Mouse (Mus musculus) hematopoietic stem cell, adult 5-6 weeks (primary cell): Measurements from ENCODE around the gene Kctd10. TPM values are rescaled to one million over a fixed set of nuclear protein-coding genes. Genes with fewer than 3 reads are reported as not detected.
A peak's percentile ranks its signal among the peaks of the same experiment; 100 is the strongest.

Experiments
- ATAC-seq, 2 experiments: fragments of 125-278 bp in 1 of 2; replicated peaks in 1 of 2; 2 replicates each; pipeline ENCODE4 v1.8.0; 2016 to 2017; ENCODE audit warnings: inconsistent platforms in 2 of 2, mild to moderate bottlenecking in 2 of 2, moderate number of reproducible peaks in 2 of 2, low read depth in 1 of 2, moderate TSS enrichment in 1 of 2; ENCODE audit not compliant: low FRiP score in 2 of 2, poor library complexity in 2 of 2, severe bottlenecking in 2 of 2, insufficient read depth in 1 of 2, low TSS enrichment in 1 of 2
- total RNA-seq: library from RNA; stranded (forward); fragments of 172-1452, 232-1000 nt; gene quantifications from 2 replicates; pipeline ENCODE4 v1.2.3, GENCODE M21; 2017

The Kctd10 gene
- total RNA-seq, 1 experiment from 2014 or later: 72.1 TPM

DNA sequence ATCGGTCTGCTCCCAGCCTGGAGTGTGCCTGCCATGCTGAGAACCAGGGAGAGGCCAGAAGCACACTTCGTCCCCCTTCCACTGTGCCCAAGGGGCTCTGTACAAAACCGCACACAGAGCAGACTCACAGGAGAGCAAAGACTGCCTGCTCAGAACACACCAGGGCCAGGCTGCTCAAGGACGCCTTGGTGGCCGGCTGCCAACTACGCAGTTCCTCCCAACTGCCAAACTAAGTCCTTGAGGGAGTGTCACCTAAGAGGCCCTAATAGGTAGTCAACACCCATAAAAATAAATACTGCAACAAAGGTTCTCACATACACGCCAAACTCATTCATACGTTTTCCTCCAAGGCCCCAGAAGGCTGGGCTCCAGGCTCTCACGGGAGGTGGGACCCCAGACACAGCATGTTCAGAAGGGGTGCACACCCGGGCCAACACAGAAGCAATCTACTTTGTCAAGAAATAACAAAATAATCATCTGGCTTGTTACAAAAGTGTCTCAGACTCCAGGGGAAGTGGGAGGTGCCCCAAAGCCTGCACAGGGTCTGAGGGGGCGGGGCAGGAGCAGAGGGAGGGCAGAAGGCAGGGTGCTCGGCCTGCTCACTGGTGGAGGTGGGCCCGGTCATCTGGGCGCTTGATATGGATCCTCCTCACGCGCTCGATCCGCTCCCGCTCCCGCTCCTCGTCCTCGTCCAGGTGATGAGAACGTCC is 15.1 kb downstream of the Kctd10 start:
- ATAC-seq: peak; percentile 57 to 66

DNA sequence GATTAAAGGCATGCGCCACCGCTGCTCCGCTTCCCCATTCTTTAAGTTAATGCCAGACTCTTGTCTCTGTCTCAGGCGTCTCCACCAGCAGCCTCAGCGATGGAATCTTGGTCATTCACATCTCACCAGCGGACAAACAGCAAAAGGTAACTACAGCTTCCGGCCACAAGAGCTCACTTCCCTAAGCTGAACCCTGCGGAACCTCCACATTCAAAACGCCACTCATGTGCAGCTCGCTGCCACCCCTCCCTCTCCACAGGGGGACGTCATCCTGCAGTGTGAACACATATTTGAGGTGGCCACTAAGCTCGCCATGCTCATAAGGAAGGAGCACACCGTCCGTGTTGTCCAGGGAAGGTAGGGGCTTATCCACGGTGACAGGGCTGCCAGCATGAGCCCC is 19.3 kb downstream of the Kctd10 start:
- ATAC-seq: peak; percentile 23 to 48

DNA sequence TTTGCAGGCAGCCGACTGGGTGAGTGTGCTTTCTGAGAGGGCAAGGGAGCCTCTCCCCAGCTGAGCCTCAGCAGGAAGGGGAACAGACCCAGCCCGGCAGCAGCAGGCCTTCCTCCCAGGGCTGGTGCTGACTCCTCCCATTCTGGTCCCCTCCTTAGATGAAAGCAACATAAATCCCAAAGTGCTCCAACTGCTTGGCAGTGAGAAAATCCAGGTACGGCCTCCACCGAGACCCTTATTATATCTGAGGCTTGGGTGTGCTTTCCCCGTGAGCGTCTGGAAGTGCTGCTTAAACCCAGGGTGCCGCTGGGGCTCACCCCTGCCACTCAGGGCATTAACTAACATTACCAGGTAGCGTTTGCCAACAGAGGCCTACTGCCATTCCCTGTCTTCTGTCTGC is 20.7 kb downstream of the Kctd10 start:
- ATAC-seq: peak; percentile 44 to 56; a peak in 3 of 4 replicates

DNA sequence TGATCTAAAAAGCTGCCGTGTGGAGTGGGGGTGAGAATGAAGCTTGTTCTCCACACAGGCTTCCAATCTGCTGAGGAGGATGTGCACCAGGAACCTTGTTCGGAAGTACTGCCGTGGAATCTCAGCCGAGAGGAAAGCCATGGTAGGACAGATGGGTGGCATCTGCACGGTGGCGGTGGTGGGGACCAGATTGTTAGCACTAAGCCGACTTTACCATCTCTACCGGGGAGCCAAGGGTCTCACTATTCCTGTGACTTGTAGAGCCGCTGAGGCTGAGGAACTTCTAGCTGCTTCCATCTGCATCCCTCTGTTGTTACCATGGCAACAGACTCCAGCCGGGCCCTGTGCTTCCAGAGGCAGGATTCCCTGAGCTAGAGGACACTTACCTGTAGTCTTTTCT is 21.5 kb downstream of the Kctd10 start:
- no peak for ATAC-seq

DNA sequence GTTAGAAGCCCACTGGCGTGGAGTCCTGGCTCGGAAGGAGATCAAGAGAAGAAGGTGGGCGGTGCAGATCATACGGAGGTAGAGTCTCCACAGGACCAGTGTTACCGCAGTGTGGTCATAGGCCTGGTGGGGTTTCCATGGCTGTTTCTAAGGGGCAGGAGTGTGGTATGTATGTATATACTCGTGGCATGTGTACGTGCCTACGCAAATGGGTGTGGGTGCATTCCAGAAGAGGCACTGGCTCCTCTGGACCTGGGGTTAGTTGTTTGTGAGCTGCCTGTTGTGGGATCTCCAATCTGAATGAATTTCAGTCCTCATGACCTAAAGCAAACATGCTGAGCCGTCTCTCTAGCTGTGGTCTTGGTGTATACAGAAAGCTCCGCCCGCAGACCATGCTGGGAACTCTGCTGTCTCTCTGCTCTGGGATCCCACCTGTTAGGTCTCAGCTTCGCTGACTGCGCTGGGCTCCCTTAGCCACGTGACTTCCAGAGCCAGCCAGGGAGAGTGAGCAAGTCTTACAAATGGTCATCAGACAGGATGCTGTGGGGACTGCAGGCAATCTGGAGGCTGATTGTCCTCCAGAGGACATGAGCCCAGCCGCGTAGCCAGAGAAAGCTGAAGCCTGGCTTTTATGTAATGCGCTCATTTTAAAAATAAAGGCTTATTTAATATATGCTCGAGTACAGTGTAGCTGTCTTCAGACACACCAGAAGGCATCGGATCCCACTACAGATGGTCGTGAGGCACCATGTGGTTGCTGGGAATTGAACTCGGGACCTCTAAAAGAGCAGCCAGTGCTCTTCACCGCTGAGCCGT is 23.2 kb downstream of the Kctd10 start:
- ATAC-seq: peak in 1 of 2 experiments; percentile 9; a peak in 1 of 4 replicates

DNA sequence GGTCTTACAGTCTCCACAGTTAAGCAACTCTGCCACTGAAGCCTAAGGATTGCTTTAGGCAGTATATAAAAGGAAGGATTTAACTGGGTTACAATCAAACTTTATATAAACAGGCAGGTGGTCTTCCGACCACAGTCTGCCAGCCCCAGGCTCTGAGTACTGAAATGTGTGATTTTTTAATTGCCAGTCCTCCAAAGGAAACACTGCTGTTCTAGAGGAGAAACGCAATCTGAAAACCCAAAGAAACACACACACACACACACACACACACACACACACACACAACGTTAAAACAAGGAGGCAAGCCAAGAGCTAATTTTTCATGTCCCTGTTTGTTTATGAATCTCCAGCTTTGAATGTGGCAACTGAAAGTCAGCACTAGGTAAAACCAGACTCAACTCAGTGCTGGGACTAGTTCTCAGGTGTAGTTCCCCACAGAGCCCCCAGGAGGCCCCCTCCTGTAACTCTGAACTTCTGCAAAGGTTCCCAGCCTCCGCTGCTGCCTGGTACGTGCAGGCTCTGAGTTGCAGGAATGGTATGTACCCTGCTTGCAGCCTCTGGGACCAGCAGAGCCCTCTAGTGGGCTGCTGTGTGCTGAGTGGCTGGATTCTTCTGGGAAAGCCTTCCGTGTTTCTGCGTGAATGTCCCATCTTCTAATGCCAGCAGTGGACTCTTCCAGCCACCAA is 23.9 kb downstream of the Kctd10 start:
- ATAC-seq: peak; percentile 84 to 90

DNA sequence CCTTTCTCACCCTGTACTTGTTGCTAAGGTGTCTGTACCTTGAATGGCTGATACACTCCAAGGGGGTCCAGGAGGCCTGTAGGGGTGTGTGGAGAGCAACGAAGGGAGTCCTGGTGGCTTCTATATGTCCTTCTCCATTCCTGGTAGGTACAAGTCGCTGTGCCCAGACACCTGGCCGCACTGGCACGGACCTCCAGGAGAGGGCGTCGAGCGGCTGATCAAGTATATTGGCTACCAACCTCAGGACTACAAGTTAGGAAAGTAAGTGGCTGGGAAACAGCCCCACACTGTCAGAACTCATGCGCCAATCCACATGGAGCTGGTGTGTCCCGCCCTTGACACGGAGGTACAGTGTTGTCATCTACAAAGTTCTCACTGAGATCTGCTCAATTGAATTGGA is 28.8 kb downstream of the Kctd10 start:
- no peak for ATAC-seq

DNA sequence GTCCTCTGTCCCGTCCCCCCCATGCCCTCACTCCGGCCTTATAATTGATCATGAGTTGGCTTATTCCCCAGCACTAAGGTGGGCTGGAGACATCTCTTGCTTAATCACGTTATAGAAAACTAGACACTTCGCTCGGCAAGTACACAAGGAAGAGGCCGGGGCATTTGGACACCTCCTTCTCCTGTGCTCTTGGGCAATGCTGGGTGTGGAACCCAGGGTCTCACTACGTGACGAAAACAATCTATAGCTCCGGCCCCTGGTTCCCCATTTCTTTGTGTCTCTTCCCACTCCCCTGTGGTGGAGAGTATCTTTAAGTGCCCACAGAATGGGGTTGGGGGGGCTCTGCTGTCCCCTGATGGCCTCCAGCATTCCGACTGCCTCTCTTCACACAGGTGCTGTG is 33.3 kb downstream of the Kctd10 start:
- ATAC-seq: no peak

DNA sequence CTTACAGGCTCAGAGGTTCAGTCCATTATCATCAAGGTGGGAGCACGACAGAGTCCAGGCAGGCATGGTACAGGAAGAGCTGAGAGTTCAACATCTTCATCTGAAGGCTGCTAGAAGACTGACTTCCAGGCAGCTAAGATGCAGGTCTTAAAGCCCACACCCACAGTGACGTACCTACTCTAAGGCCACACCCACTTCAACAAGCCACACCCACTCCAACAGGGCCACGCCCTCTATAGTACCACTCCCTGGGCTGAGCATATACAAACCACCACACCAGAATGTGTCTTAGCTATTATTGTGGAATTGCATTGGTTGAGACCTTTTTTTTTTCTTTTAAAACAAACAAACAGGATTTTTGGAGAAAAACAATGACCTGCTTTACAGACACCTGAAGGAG is 34.8 kb downstream of the Kctd10 start:
- ATAC-seq: no peak

DNA sequence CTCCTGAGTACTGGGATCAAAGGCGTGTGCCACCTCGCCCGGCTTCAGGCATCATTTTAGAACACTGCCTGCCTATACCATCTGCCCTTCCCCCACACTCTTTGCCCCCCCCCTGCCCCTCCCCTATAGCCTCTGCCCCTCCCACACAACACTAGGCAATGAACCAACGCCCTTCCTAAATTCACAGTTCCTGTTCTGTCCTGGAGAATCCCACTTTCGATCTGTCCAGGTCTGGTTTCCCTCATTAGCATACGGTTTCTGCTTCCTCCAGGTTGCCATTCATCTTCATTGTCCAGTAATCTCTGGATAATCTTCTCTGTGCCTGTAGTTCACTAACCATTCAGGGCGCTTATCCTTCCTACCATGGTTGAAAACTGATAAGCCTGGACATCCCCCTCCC is 36.7 kb downstream of the Kctd10 start:
- ATAC-seq: no peak

DNA sequence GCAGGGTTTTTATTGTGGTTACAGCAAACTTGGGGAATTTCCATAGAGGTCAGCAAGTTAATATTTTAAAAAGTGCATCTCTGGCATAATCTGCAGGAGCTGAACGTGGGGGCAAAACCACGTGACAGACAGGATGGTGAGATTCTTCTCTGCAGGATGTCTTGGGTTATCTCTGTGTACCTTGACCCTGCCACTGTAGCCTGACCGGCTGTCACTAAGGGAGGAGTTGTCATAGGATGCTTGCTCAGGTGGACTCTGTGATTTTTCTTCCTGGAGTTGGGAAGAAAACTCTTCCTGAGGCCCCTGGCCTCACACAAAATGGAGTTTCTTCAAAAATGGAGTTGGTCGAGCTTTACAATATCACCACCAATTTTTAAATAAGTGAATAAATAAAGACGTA is 37.3 kb downstream of the Kctd10 start:
- no peak for ATAC-seq

DNA sequence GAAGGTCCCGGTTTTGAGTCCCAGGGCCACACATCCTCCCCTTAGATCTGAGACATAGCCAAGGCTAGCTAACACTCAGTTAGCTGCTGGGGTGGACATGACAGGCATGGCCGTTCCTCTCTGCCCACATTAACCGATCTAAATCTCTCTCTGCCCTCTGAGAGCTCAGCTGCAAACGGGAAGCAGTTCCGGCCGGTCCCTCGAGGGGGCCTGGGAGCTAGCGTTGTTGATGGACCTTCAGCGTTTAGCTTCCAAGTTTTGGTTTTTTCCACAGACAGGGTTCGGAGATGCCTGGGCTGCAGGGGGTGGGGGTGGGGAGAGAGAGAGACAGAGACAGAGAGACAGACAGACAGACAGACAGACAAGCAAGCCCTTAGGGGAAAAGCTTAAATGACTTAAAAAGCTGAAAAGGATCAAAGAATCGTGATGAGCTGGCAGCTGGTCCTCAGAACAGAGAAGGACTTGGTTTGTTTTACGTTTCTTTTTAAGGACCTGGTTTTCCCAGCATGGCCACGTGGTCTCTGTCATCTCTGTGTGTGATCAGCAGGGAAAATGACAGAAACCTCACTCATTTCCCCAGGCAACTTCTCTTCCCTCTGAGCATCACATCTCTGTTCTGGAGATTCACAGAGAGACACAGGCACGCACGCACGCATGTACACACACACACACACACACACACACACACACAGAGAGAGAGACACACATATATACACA is 56.4 kb downstream of the Kctd10 start:
- peak; percentile 61 to 62; a peak in 3 of 4 replicates for ATAC-seq

DNA sequence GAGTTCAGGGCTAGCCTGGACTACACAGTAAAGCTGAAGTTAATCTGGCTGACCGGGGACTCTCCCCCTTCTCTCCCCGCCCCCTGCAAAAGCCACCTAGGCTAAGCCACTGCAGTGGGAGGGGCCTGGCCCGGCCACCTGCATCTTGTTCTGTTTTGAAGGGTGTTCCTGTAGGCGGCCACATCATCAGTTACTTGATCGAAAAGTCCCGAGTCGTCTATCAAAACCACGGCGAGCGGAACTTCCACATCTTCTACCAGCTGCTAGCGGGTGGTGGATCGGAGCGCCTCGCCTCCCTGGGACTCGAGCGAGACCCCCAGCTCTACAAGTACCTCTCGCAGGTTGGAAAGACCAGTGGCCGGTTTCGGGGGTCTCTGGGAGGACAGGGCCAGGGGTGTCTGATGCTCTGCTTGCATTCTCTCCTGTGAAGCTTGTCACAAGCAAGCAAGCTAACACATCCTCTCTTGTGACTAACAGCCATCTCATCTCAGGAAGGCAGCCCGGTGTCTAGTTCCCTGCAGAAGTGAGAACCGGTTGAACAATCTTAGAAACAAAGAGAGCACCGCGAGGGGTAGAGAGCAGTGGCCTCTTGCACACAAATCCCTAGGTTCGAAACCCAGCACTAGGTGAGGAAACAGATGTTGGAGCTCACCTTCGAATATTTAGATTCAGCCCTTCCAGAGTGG is 57.1 kb downstream of the Kctd10 start:
- peak; percentile 55 to 65 for ATAC-seq

Other genes starting within 250 kb of the Kctd10 start
- 3.0 and 3.9 TPM in 2 replicates for gene Acacb, start 234.0 kb downstream of the Kctd10 start, total RNA-seq
- gene Foxn4, start 106.7 kb downstream of the Kctd10 start, total RNA-seq: 2.4 TPM in 1 of 2 replicates, not detected in the other
- gene Myo1h, start 91.3 kb downstream of the Kctd10 start, total RNA-seq: 2.0 and 8.5 TPM in 2 replicates
- 18.1 and 21.1 TPM in 2 replicates for gene Ube3b, start 99 bp upstream of the Kctd10 start, total RNA-seq
- 7.8 and 11.1 TPM in 2 replicates for gene Mmab, start 63.6 kb upstream of the Kctd10 start, total RNA-seq
- 4.3 and 7.9 TPM in 2 replicates for gene Mvk, start 63.8 kb upstream of the Kctd10 start, total RNA-seq
- 0.20 TPM in 1 of 2 replicates, not detected in the other for gene Fam222a, start 187.5 kb upstream of the Kctd10 start, total RNA-seq